Mouse (Mus musculus) spleen, adult 2 months (tissue): Measurements from ENCODE around the gene Nipa2.

Source experiments
- CTCF ChIP-seq: fragments of 200-500 bp; IDR thresholded peaks from 2 replicates; pipeline ENCODE4 v1.5.1; 2011; ENCODE audit warnings: mild to moderate bottlenecking, inconsistent platforms; ENCODE audit not compliant: insufficient read depth, insufficient read length, insufficient replicate concordance; ENCODE audit errors: extremely low read depth
- POLR2A ChIP-seq: fragments of 200-500 bp; IDR thresholded peaks from 2 replicates; pipeline ENCODE4 v1.6.1; 2011; ENCODE audit warnings: low read depth, low read length, inconsistent platforms

- TF ChIP-seq CTCF = no peak
- no peak for TF ChIP-seq POLR2A
Measured at GRCm38 (mm10) chr7:55969415-55969814, 7.1 kb upstream of the Nipa2 start.
